Mouse (Mus musculus): ENCODE data around the gene Endou. TPM values are rescaled to one million over a fixed set of nuclear protein-coding genes. Genes with fewer than 3 reads are reported as not detected.

Gene Endou
- total RNA-seq, 4 experiments from 2014 or later: 0.94 to 5.3 (median 3.3) TPM

Other genes with a start within 250 kb of the Endou start
- gene Rpap3, start 25.5 kb downstream of the Endou start, total RNA-seq (2022): 10 to 100 TPM; 29.6 to 32.8 (median 31.6) TPM
- gene Rapgef3, start 36.6 kb upstream of the Endou start, total RNA-seq (2022): 10 to 100 TPM; 38.3 to 61.9 (median 47.0) TPM
- 100 to 1,000 TPM; 149 to 181 (median 177) TPM for gene Slc48a1, start 47.2 kb upstream of the Endou start, total RNA-seq (2022)
- gene Hdac7, start 113.2 kb upstream of the Endou start, total RNA-seq (2022): 10 to 100 TPM; 27.7 to 34.7 (median 32.9) TPM
- 1 to 10 TPM in 1 of 4 experiments, under 1 TPM in 3; 0.36 to 1.4 (median 0.64) TPM for gene Vdr, start 179.3 kb upstream of the Endou start, total RNA-seq (2022)
- gene Tmem106c, start 232.9 kb upstream of the Endou start, total RNA-seq (2022): 10 to 100 TPM; 32.2 to 37.7 (median 34.1) TPM

All from left cerebral cortex, adult 8-10 months (tissue).